In the genomic region with DNA sequence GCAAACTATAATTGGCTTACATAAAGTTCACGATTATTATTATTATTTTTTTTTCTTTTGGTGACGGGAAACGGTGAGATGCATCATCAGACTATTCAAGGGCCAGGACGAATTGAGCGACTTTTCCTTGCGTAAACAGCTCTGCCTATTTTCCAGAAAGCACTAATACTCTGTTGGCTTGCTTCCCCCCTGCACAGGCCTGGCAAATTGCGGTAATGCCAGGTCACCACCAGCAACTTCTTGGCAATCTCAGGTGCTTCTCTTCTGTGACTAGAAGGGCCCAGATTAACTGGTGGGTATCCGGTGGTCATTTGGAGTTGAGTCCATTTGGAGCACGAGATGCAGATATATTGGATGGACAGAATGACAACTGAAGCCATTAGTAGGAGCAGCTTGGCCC, we compare ENCODE assay signal across 23 mouse cellular contexts. TPM values are rescaled to one million over a fixed set of nuclear protein-coding genes. Genes with fewer than 3 reads are reported as not detected.
DNase-seq lines count a peak whose midpoint lies in the region; ATAC-seq and TF ChIP-seq lines count a peak whose summit lies in the region.
"Had no signal": no experiment of that assay in that cellular context is flagged by ENCODE, and none has a peak within 500 bp of the region (broad histone marks: within the 10 kb centered on the region; RNA-seq: fewer than 3 reads in every experiment).

No protein-coding gene starts in this region.

- H3K9me3 ChIP-seq in liver, embryonic 13.5 days (replicated peaks), result no peaks in the 10 kb centered on the region
- no peaks in the 10 kb centered on the region for H3K9me3 ChIP-seq in liver, embryonic 15.5 days (replicated peaks)
- H3K9me3 ChIP-seq in liver, postnatal 0 days (ENCODE audit: low read length), result no peaks in the 10 kb centered on the region
- H3K9me3 ChIP-seq: embryonic facial prominence, embryonic 10.5 days; embryonic facial prominence, embryonic 12.5 days; forebrain, embryonic 13.5 days; forebrain, embryonic 15.5 days had no signal

- no peak for TF ChIP-seq EP300 in liver, postnatal 0 days (IDR thresholded peaks at IDR 0.05; ENCODE audit: low read depth)

- H3K27ac ChIP-seq in layer of hippocampus, adult 2 months, result 0 out of 2 replicates have a peak overlapping the region, but pooled peaks have one; percentile 5
- H3K27ac ChIP-seq in liver, embryonic 13.5 days, result peak overlapping the region; percentile 98
- H3K27ac ChIP-seq in liver, embryonic 15.5 days (replicated peaks), result peak overlapping the region; percentile 67
- H3K27ac ChIP-seq in liver, postnatal 0 days (ENCODE audit: low read depth), result peak overlapping the region; percentile 9; the same call in 1 of the 2 replicates
- H3K27ac ChIP-seq: embryonic facial prominence, embryonic 10.5 days; embryonic facial prominence, embryonic 12.5 days; forebrain, embryonic 13.5 days; forebrain, embryonic 15.5 days had no signal

- H3K36me3 ChIP-seq in liver, embryonic 13.5 days, result peaks cover 35% of the 10 kb centered on the region
- H3K36me3 ChIP-seq in liver, embryonic 15.5 days (replicated peaks), result peaks cover 44% of the 10 kb centered on the region
- peaks cover 20% of the 10 kb centered on the region; the same call in 1 of the 2 replicates for H3K36me3 ChIP-seq in liver, postnatal 0 days (replicated peaks; ENCODE audit: insufficient read depth, low read length)
- H3K36me3 ChIP-seq: embryonic facial prominence, embryonic 12.5 days had no signal

- no peak overlapping the region for H3K4me2 ChIP-seq in liver, embryonic 13.5 days
- no peak overlapping the region for H3K4me2 ChIP-seq in liver, embryonic 15.5 days
- H3K4me2 ChIP-seq in liver, postnatal 0 days (ENCODE audit: low read depth, low read length), result no peak overlapping the region
- H3K4me2 ChIP-seq: embryonic facial prominence, embryonic 12.5 days; forebrain, embryonic 13.5 days; forebrain, embryonic 15.5 days had no signal

- peaks cover 92% of the 10 kb centered on the region for H3K4me1 ChIP-seq in liver, embryonic 13.5 days (replicated peaks)
- peaks cover 92% of the 10 kb centered on the region for H3K4me1 ChIP-seq in liver, embryonic 15.5 days (replicated peaks)
- peaks cover 43% of the 10 kb centered on the region for H3K4me1 ChIP-seq in liver, postnatal 0 days (ENCODE audit: insufficient read depth)

- TF ChIP-seq CTCF in layer of hippocampus, adult 2 months (conservative IDR thresholded peaks at IDR 0.05), result no peak
- no peak for TF ChIP-seq CTCF in liver, postnatal 0 days (IDR thresholded peaks at IDR 0.05; ENCODE audit: low read depth)

- ATAC-seq in liver, embryonic 13.5 days (ENCODE audit: low read depth), result no peak
- no peak for ATAC-seq in liver, embryonic 15.5 days (ENCODE audit: insufficient read depth)
- ATAC-seq in liver, postnatal 0 days, result no peak
- ATAC-seq: forebrain, embryonic 13.5 days; forebrain, embryonic 15.5 days; forebrain, postnatal 0 days had no signal

- DNase-seq in layer of hippocampus, adult 2 months (ENCODE audit: low spot score in 2 of 2), result no peak
- DNase-seq in layer of hippocampus, postnatal 10 days (ENCODE audit: low spot score in 2 of 2), result no peak
- DNase-seq in liver, embryonic 13.5 days, result no peak
- DNase-seq in liver, result no peak
- no peak for DNase-seq in liver, postnatal 0 days
- no peak for DNase-seq in embryo, embryonic 9.5 days (ENCODE audit: extremely low spot score)
- DNase-seq in gastrocnemius, postnatal 10 days, result no peak
- DNase-seq: adrenal gland, adult 2 months; adrenal gland, postnatal 10 days; adrenal gland, postnatal 25 days; cerebellum, adult 11 months; cerebellum, adult 18-20 months; cerebellum, adult 8-10 months; cerebellum, adult 9-11 months; cerebellum, postnatal 36 days; embryo, embryonic 11 days; forebrain, postnatal 0 days had no signal

- H3K4me3 ChIP-seq in layer of hippocampus, adult 2 months, result no peak overlapping the region
- no peak overlapping the region for H3K4me3 ChIP-seq in liver, embryonic 13.5 days (replicated peaks)
- no peak overlapping the region for H3K4me3 ChIP-seq in liver, embryonic 15.5 days (replicated peaks)
- no peak overlapping the region for H3K4me3 ChIP-seq in liver, postnatal 0 days (ENCODE audit: low read depth, low read length)
- H3K4me3 ChIP-seq: embryonic facial prominence, embryonic 10.5 days; embryonic facial prominence, embryonic 12.5 days; forebrain, embryonic 13.5 days; forebrain, embryonic 15.5 days had no signal

- no peaks in the 10 kb centered on the region for H3K27me3 ChIP-seq in liver, embryonic 13.5 days
- no peaks in the 10 kb centered on the region for H3K27me3 ChIP-seq in liver, embryonic 15.5 days
- no peaks in the 10 kb centered on the region for H3K27me3 ChIP-seq in liver, postnatal 0 days (ENCODE audit: insufficient read depth, low read length)
- H3K27me3 ChIP-seq: embryonic facial prominence, embryonic 12.5 days; forebrain, embryonic 13.5 days; forebrain, embryonic 15.5 days had no signal

- WGBS in liver, embryonic 13.5 days (ENCODE audit: insufficient replicate concordance), result 88% methylated on average over 9 of the region's 9 CpGs
- WGBS in liver, embryonic 15.5 days (ENCODE audit: insufficient replicate concordance), result 85% methylated on average over 9 of the region's 9 CpGs
- WGBS in liver, postnatal 0 days (ENCODE audit: insufficient replicate concordance), result 90% methylated on average over 9 of the region's 9 CpGs

- peak overlapping the region; percentile 1; the same call in 1 of the 2 replicates for H3K9ac ChIP-seq in liver, embryonic 13.5 days
- H3K9ac ChIP-seq in liver, embryonic 15.5 days, result no peak overlapping the region
- no peak overlapping the region for H3K9ac ChIP-seq in liver, postnatal 0 days (replicated peaks)
- H3K9ac ChIP-seq: embryonic facial prominence, embryonic 12.5 days; forebrain, embryonic 13.5 days; forebrain, embryonic 15.5 days; forebrain, postnatal 0 days had no signal

RNA-seq across cellular contexts. Expression of a gene that starts 5.7 kb away (rescaled TPM):
- 100 to 1,000 TPM; 121 to 123 TPM for total RNA-seq in layer of hippocampus, adult 2 months (2021)
- 10 to 100 TPM; 97.8 to 98.5 TPM for total RNA-seq in layer of hippocampus, postnatal 10 days (2021)
- polyA plus RNA-seq in liver, embryonic 13.5 days (2015; fragmentation: Nextera tagmentation; extraction: Ambion mirVana), result 25.6 and 28.7 TPM in 2 replicates
- 24.1 and 26.4 TPM in 2 replicates for polyA plus RNA-seq in liver, embryonic 15.5 days (2015; fragmentation: Nextera tagmentation; extraction: Ambion mirVana)
- 11.7 and 15.4 TPM in 2 replicates for polyA plus RNA-seq in liver, postnatal 0 days (2015; fragmentation: Nextera tagmentation; extraction: Ambion mirVana)
- total RNA-seq in gastrocnemius, postnatal 10 days (2021), result 10 to 100 TPM; 34.7 to 41.4 TPM
- total RNA-seq: MEL had no signal

Comparison
In these comparisons a context has a peak if more than half of its experiments do, and no peak if none do; other contexts are left out.
1. H3K27ac ChIP-seq: peak in every context shown above with its lines; median percentile 98 in liver, embryonic 13.5 days; 67 in liver, embryonic 15.5 days; 9 in liver, postnatal 0 days; 5 in layer of hippocampus, adult 2 months.